Mouse (Mus musculus) lung, embryonic 14.5 days (tissue): ENCODE data around the gene Gm11938. TPM values are rescaled to one million over a fixed set of nuclear protein-coding genes. Genes with fewer than 3 reads are reported as not detected.

Experiments used
- ATAC-seq: fragments of 200-750 bp; cut with Nextera tagmentation; 2 replicates; pipeline ENCODE4 v1.8.0; 2017; ENCODE audit warnings: mild to moderate bottlenecking, moderate TSS enrichment, moderate library complexity; ENCODE audit not compliant: insufficient read depth
- DNase-seq: peaks from one replicate; pipeline ENCODE4 v3.0.0-alpha.2; 2015
- H3K27ac ChIP-seq: fragments of 300-500 bp; sonication (generic); 2 replicates; pipeline ENCODE4 v1.5.1; 2014; ENCODE audit warnings: low read depth, mild to moderate bottlenecking, moderate library complexity
- H3K27me3 ChIP-seq: fragments of 300-500 bp; sonication (generic); 2 replicates; pipeline ENCODE4 v1.6.1; 2014; ENCODE audit warnings: low read length, control low read depth; ENCODE audit not compliant: insufficient read depth
- H3K36me3 ChIP-seq: fragments of 300-500 bp; sonication (generic); 2 replicates; pipeline ENCODE4 v1.6.1; 2014; ENCODE audit warnings: control low read depth; ENCODE audit not compliant: insufficient read depth
- H3K4me1 ChIP-seq: fragments of 300-500 bp; sonication (generic); 2 replicates; pipeline ENCODE4 v1.6.1; 2014; ENCODE audit warnings: antibody characterized with exemption, control low read depth; ENCODE audit not compliant: insufficient read depth
- H3K4me2 ChIP-seq: fragments of 300-500 bp; sonication (generic); 2 replicates; pipeline ENCODE4 v1.6.1; 2014; ENCODE audit warnings: mild to moderate bottlenecking
- H3K4me3 ChIP-seq: fragments of 300-500 bp; sonication (generic); 2 replicates; pipeline ENCODE4 v1.5.1; 2014; ENCODE audit warnings: low read depth, low read length
- H3K9ac ChIP-seq: fragments of 300-500 bp; sonication (generic); 2 replicates; pipeline ENCODE4 v1.6.1; 2014
- H3K9me3 ChIP-seq: fragments of 300-500 bp; sonication (generic); 2 replicates; pipeline ENCODE4 v1.6.1; 2016; ENCODE audit warnings: low read depth, low read length, control low read depth
- CTCF ChIP-seq: IDR thresholded peaks from 2 replicates; pipeline ENCODE4 v1.5.1; 2016; ENCODE audit warnings: antibody characterized with exemption, low read depth
- WGBS: fragments of 180-500 bp; shearing (Covaris S2); extraction: QIAGEN DNeasy Blood & Tissue Kit; methylation state at CpG from one replicate; pipeline ENCODE4 v1.1.7; 2014; 5-methylcytosine and 5-hydroxymethylcytosine counted together
- polyA plus RNA-seq: library from polyadenylated mRNA; unstranded; fragments of >200 nt; fragmentation: Nextera tagmentation; extraction: Ambion mirVana; gene quantifications from 2 replicates; pipeline ENCODE4 v1.2.1, GENCODE M21; 2014

Gm11938 gene
- polyA plus RNA-seq, 1 experiment from 2014 or later = not detected

GRCm38 (mm10) chr11:99556195-99556594, 46.9 kb downstream of the Gm11938 start:
- Histone ChIP-seq H3K27me3 (no peaks in the 10 kb centered on the region), H3K27ac (no peak overlapping the region), H3K4me2 (no peak overlapping the region), H3K4me1 (no peaks in the 10 kb centered on the region), H3K4me3 (no peak overlapping the region), H3K9me3 (no peaks in the 10 kb centered on the region), H3K9ac (no peak overlapping the region), H3K36me3 (no peaks in the 10 kb centered on the region)
- TF ChIP-seq CTCF = no peak
- no peak for ATAC-seq
- WGBS = 83% methylated on average over 2 of the region's 2 CpGs
- DNase-seq = no peak

Other genes with a start within 250 kb of the Gm11938 start
- gene Krt28, start 228.4 kb downstream of the Gm11938 start, polyA plus RNA-seq = 0.29 TPM in 1 of 2 replicates, not detected in the other
- gene Krt10, start 213.9 kb downstream of the Gm11938 start, polyA plus RNA-seq = 24.5 and 24.6 TPM in 2 replicates
- gene Krt12, start 181.0 kb downstream of the Gm11938 start, polyA plus RNA-seq = not detected in 2 replicates
- 0.28 and 0.42 TPM in 2 replicates for gene Krt20, start 165.2 kb downstream of the Gm11938 start, polyA plus RNA-seq
- gene Krt23, start 110.2 kb downstream of the Gm11938 start, polyA plus RNA-seq = 4.0 and 4.4 TPM in 2 replicates
- gene Krt39, start 82.0 kb downstream of the Gm11938 start, polyA plus RNA-seq = not detected in 2 replicates
- gene Krt40, start 60.1 kb downstream of the Gm11938 start, polyA plus RNA-seq = 0.17 TPM in 1 of 2 replicates, not detected in the other
- gene Krtap3-3, start 52.4 kb downstream of the Gm11938 start, polyA plus RNA-seq = not detected in 2 replicates
- not detected in 2 replicates for gene Krtap3-2, start 46.5 kb downstream of the Gm11938 start, polyA plus RNA-seq
- gene Gm11939, start 43.8 kb downstream of the Gm11938 start, polyA plus RNA-seq = not detected in 2 replicates
- gene Krtap3-1, start 36.7 kb downstream of the Gm11938 start, polyA plus RNA-seq = not detected in 2 replicates
- gene Krtap1-5, start 22.3 kb downstream of the Gm11938 start, polyA plus RNA-seq = not detected in 2 replicates
- gene Krtap1-4, start 19.7 kb downstream of the Gm11938 start, polyA plus RNA-seq = not detected in 2 replicates
- gene Krtap1-3, start 12.0 kb downstream of the Gm11938 start, polyA plus RNA-seq = not detected in 2 replicates
- not detected in 2 replicates for gene Krtap9-3, start 5.2 kb downstream of the Gm11938 start, polyA plus RNA-seq
- gene Gm11937, start 6.9 kb upstream of the Gm11938 start, polyA plus RNA-seq = not detected in 2 replicates
- gene Krtap2-4, start 11.5 kb upstream of the Gm11938 start, polyA plus RNA-seq = not detected in 2 replicates
- not detected in 2 replicates for gene Gm11562, start 17.1 kb upstream of the Gm11938 start, polyA plus RNA-seq
- gene Krtap4-1, start 24.9 kb upstream of the Gm11938 start, polyA plus RNA-seq = not detected in 2 replicates
- gene Krtap4-2, start 31.8 kb upstream of the Gm11938 start, polyA plus RNA-seq = not detected in 2 replicates
- gene Krtap4-7, start 40.8 kb upstream of the Gm11938 start, polyA plus RNA-seq = not detected in 2 replicates
- gene Gm11555, start 46.9 kb upstream of the Gm11938 start, polyA plus RNA-seq = not detected in 2 replicates
- gene Gm11563, start 55.7 kb upstream of the Gm11938 start, polyA plus RNA-seq = not detected in 2 replicates
- not detected in 2 replicates for gene Krtap4-6, start 62.7 kb upstream of the Gm11938 start, polyA plus RNA-seq
- gene Gm14190, start 87.4 kb upstream of the Gm11938 start, polyA plus RNA-seq = not detected in 2 replicates
- not detected in 2 replicates for gene Gm14180, start 131.0 kb upstream of the Gm11938 start, polyA plus RNA-seq
- not detected in 2 replicates for gene Gm11595, start 169.6 kb upstream of the Gm11938 start, polyA plus RNA-seq
- not detected in 2 replicates for gene Krtap4-8, start 177.4 kb upstream of the Gm11938 start, polyA plus RNA-seq
- gene Krtap4-9, start 181.9 kb upstream of the Gm11938 start, polyA plus RNA-seq = not detected in 2 replicates
- not detected in 2 replicates for gene Gm11596, start 190.2 kb upstream of the Gm11938 start, polyA plus RNA-seq
- gene Gm11569, start 195.6 kb upstream of the Gm11938 start, polyA plus RNA-seq = not detected in 2 replicates
- not detected in 2 replicates for gene Gm11554, start 201.1 kb upstream of the Gm11938 start, polyA plus RNA-seq
- gene Krtap4-13, start 206.6 kb upstream of the Gm11938 start, polyA plus RNA-seq = not detected in 2 replicates
- not detected in 2 replicates for gene Gm11564, start 212.4 kb upstream of the Gm11938 start, polyA plus RNA-seq
- gene 2300003K06Rik, start 234.8 kb upstream of the Gm11938 start, polyA plus RNA-seq = not detected in 2 replicates
- not detected in 2 replicates for gene Krtap4-16, start 248.3 kb upstream of the Gm11938 start, polyA plus RNA-seq